Mouse (Mus musculus) CH12.LX (cell line): ENCODE measurements at regions not wholly inside any gene's neighbourhood (a gene's known extent, or its start where the extent isn't known, plus 50 kb on each side); places are given as distances from the start of the nearest gene placed in this dataset.

Experiments
- DNase-seq: peaks from one replicate; pipeline ENCODE4 v3.0.0-alpha.2; 2013; ENCODE audit errors: extremely low read depth
- H3K27ac ChIP-seq: 2 replicates; pipeline ENCODE4 v1.5.1; 2012; ENCODE audit warnings: low read depth, mild to moderate bottlenecking, control low read depth, moderate library complexity; ENCODE audit not compliant: insufficient read depth
- H3K27me3 ChIP-seq: replicated peaks from 2 replicates; pipeline ENCODE3; 2012; ENCODE audit warnings: inconsistent platforms
- H3K36me3 ChIP-seq, 2 experiments: replicated peaks in 1 of 2; 2 replicates each; pipeline versions ENCODE3 to v1.6.1; 2012; ENCODE audit warnings: inconsistent platforms in 1 of 2, low read length in 1 of 2, mild to moderate bottlenecking in 1 of 2, mixed read lengths in 1 of 2, moderate library complexity in 1 of 2; ENCODE audit not compliant: control insufficient read depth in 1 of 2, insufficient read depth in 1 of 2
- H3K4me1 ChIP-seq, 2 experiments: 2 replicates each; pipeline ENCODE4 v1.6.1; 2012; ENCODE audit warnings: inconsistent platforms in 1 of 2, moderate library complexity in 1 of 2; ENCODE audit not compliant: insufficient read depth in 2 of 2, control insufficient read depth in 1 of 2
- H3K4me2 ChIP-seq: 2 replicates; pipeline ENCODE4 v1.6.1; 2012; ENCODE audit warnings: low read depth, mild to moderate bottlenecking, control low read depth; ENCODE audit not compliant: poor library complexity, insufficient read depth, severe bottlenecking
- H3K4me3 ChIP-seq, 3 experiments: fragments of 150-350 bp in 1 of 3; sonication (generic) in 1 of 3; replicated peaks in 1 of 3; 2 replicates each; pipeline versions ENCODE3 to v1.5.1; 2011 to 2012; ENCODE audit warnings: low read depth in 2 of 3, low read length in 2 of 3, mild to moderate bottlenecking in 2 of 3, moderate library complexity in 2 of 3, control low read depth in 1 of 3, improper control_type of control experiment in 1 of 3, inconsistent platforms in 1 of 3, mixed read lengths in 1 of 3; ENCODE audit not compliant: poor library complexity in 1 of 3
- H3K79me2 ChIP-seq: replicated peaks from 2 replicates; pipeline ENCODE4 v1.6.1; 2012; ENCODE audit warnings: mild to moderate bottlenecking, moderate library complexity; ENCODE audit not compliant: control insufficient read depth, poor library complexity, insufficient read depth, severe bottlenecking; ENCODE audit errors: extremely low read depth
- H3K9ac ChIP-seq: 2 replicates; pipeline ENCODE4 v1.6.1; 2012; ENCODE audit warnings: low read depth, mild to moderate bottlenecking, control low read depth, moderate library complexity; ENCODE audit not compliant: insufficient read depth
- H3K9me3 ChIP-seq: replicated peaks from 2 replicates; pipeline ENCODE3; 2012; ENCODE audit warnings: low read length, inconsistent platforms, mixed read lengths
- CHD1 ChIP-seq: IDR thresholded peaks from 2 replicates; pipeline ENCODE4 v1.6.1; 2012; ENCODE audit warnings: low read depth, low read length, improper control_type of control experiment, inconsistent platforms
- CTCF ChIP-seq, 2 experiments: IDR thresholded peaks in 1 of 2; conservative IDR thresholded peaks in 1 of 2; 2 replicates each; pipeline ENCODE4 v1.5.1; 2011 to 2012; ENCODE audit warnings: low read depth in 2 of 2, low read length in 2 of 2, improper control_type of control experiment in 1 of 2, inconsistent platforms in 1 of 2, mild to moderate bottlenecking in 1 of 2, moderate library complexity in 1 of 2
- ELF1 ChIP-seq: IDR thresholded peaks from 2 replicates; pipeline ENCODE4 v1.6.1; 2014; ENCODE audit warnings: low read depth, mild to moderate bottlenecking, inconsistent platforms, low read length, improper control_type of control experiment
- ETS1 ChIP-seq: conservative IDR thresholded peaks from 2 replicates; pipeline ENCODE4 v1.6.1; 2012; ENCODE audit warnings: low read depth, mild to moderate bottlenecking, inconsistent platforms, low read length, improper control_type of control experiment, moderate library complexity
- IRF4 ChIP-seq: IDR thresholded peaks from 2 replicates; pipeline ENCODE4 v1.6.1; 2014; ENCODE audit warnings: low read depth, mild to moderate bottlenecking, inconsistent platforms, low read length, improper control_type of control experiment
- JUN ChIP-seq: IDR thresholded peaks from 2 replicates; pipeline ENCODE4 v1.6.1; 2011; ENCODE audit warnings: low read depth, mild to moderate bottlenecking, low read length, improper control_type of control experiment, moderate library complexity; ENCODE audit not compliant: insufficient read depth
- MYC ChIP-seq: IDR thresholded peaks from 2 replicates; pipeline ENCODE4 v1.6.1; 2011; ENCODE audit warnings: low read depth, mild to moderate bottlenecking, improper control_type of control experiment, low read length
- PAX5 ChIP-seq: IDR thresholded peaks from 2 replicates; pipeline ENCODE4 v1.6.1; 2012; ENCODE audit warnings: low read length, inconsistent platforms, mixed read lengths
- RCOR1 ChIP-seq: conservative IDR thresholded peaks from 2 replicates; pipeline ENCODE4 v1.6.1; 2012; ENCODE audit warnings: low read depth, mild to moderate bottlenecking, inconsistent platforms, low read length, improper control_type of control experiment
- UBTF ChIP-seq: IDR thresholded peaks from 2 replicates; pipeline ENCODE4 v1.6.1; 2012; ENCODE audit warnings: low read depth, mild to moderate bottlenecking, inconsistent platforms, low read length, improper control_type of control experiment, moderate library complexity
- ZKSCAN1 ChIP-seq: IDR thresholded peaks from 2 replicates; pipeline ENCODE4 v1.6.1; 2012; ENCODE audit warnings: low read depth, inconsistent platforms, low read length, improper control_type of control experiment, borderline replicate concordance
- ZMIZ1 ChIP-seq: IDR thresholded peaks from 2 replicates; pipeline ENCODE4 v1.6.1; 2012; ENCODE audit warnings: low read depth, mild to moderate bottlenecking, inconsistent platforms, low read length, improper control_type of control experiment
- dilution Hi-C: fragments of 300-500 bp; cut with MboI; formaldehyde crosslinking; loops from 2 replicates; pipeline ENCODE4 v1.14.3; 2020; ENCODE audit warnings: low sequenced_read_pairs; ENCODE audit not compliant: extremely low pct_unique_long_range_greater_than_20kb, extremely low pct_ligation_motif_present
- in situ Hi-C: fragments of 300-500 bp; cut with MboI; formaldehyde crosslinking; loops from 3 replicates; pipeline ENCODE4 v1.14.3; 2019; ENCODE audit warnings: low sequenced_read_pairs, low pct_ligation_motif_present, low pct_unique_long_range_greater_than_20kb, mixed read lengths

DNA sequence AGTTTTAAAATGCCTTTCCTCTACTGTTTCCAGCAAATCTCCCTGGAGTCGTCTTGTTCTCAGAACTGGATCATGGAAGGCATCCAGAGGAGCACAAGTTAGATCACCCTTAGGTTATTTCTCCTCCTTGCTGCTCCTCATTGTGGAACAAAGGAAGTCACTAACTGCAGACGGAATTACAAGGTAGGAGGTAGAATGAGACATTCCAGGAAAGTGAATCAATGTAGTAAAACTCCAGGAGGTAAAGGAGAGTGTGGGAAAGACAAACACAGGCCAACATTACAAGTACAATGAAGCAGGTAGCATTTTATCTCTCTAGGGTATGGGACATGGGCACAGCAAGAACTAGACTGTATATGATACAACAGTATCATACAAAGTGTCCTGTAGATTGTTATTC lies 375.7 kb upstream of the Ddi1 start:
- in situ Hi-C loops, result no loop called here
- TF ChIP-seq CHD1, result no peak
- TF ChIP-seq IRF4, result no peak
- TF ChIP-seq, all 38 proteins: peak for 0
- Histone ChIP-seq H3K36me3 (no peaks in the 10 kb centered on the region), H3K4me3 (no peak overlapping the region), H3K27me3 (no peaks in the 10 kb centered on the region), H3K4me1 (no peaks in the 10 kb centered on the region), H3K9ac (no peak overlapping the region), H3K27ac (no peak overlapping the region), H3K9me3 (no peaks in the 10 kb centered on the region), H3K4me2 (no peak overlapping the region), H3K79me2 (no peaks in the 10 kb centered on the region)
- DNase-seq, result no peak
- dilution Hi-C loops, result no loop called here

DNA sequence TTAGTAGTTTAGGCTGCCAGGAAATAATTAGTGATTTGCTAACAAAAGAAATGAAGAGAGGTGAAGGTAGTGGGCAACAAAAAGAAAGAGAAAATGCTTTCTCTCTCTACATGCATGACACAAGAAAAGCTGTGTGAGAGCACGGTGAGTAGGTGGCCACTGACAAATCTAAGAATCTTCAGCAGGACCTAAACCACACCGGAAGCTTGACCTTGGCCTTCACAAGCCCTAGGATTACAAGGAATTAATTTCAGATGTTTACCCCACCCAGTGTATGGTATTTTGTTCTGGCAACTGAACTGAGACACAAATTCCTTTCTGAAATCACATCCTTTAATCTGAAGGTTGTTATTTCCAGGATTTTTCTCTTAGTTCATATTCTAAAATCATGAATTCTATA lies 347.5 kb upstream of the Ddi1 start:
- H3K27me3 ChIP-seq, result no peaks in the 10 kb centered on the region
- H3K9ac ChIP-seq, result no peak overlapping the region
- no peak for TF ChIP-seq ELF1
- TF ChIP-seq RCOR1, result no peak
- no peak for TF ChIP-seq ZMIZ1
- TF ChIP-seq MYC, result no peak
- TF ChIP-seq PAX5, result no peak
- TF ChIP-seq, all 38 proteins: peak for 0
- Histone ChIP-seq H3K4me1 (no peaks in the 10 kb centered on the region), H3K4me2 (no peak overlapping the region), H3K9me3 (no peaks in the 10 kb centered on the region), H3K36me3 (no peaks in the 10 kb centered on the region), H3K27ac (no peak overlapping the region), H3K79me2 (no peaks in the 10 kb centered on the region), H3K4me3 (no peak overlapping the region)
- DNase-seq, result no peak
- dilution Hi-C loops, result no loop called here
- in situ Hi-C loops, result no loop called here

DNA sequence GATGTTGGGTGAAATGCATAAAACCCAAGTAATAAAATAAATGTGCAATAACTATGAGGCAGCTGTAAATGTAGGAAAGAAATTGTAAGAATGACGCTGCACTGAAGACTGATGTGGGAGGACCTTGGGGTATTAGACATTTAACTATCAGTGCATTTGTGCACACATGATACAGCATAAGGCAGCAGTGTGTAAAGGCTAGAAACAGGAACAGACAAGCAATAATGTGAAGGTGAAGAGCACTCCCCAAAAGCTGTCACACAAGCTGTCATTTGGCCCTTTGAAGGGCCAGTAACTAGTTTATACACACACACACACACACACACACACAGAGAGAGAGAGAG lies 339.6 kb upstream of the Ddi1 start:
- no peaks in the 10 kb centered on the region for H3K4me1 ChIP-seq
- no peak overlapping the region for H3K4me3 ChIP-seq
- in situ Hi-C loops (no loop called here), dilution Hi-C loops (no loop called here)
- H3K9me3 ChIP-seq, result no peaks in the 10 kb centered on the region
- no peak overlapping the region for H3K27ac ChIP-seq
- H3K27me3 ChIP-seq, result no peaks in the 10 kb centered on the region
- H3K4me2 ChIP-seq, result no peak overlapping the region
- no peak overlapping the region for H3K9ac ChIP-seq
- H3K36me3 ChIP-seq, result no peaks in the 10 kb centered on the region
- H3K79me2 ChIP-seq, result no peaks in the 10 kb centered on the region
- DNase-seq, result no peak
- TF ChIP-seq ZKSCAN1 (no peak), UBTF (no peak), JUN (no peak), ELF1 (no peak), ETS1 (no peak), CTCF (conservative IDR thresholded peaks at IDR 0.05 in 1 of 2, IDR thresholded peaks at IDR 0.05 in 1 of 2; ENCODE audit: low read depth in 2 of 2, low read length in 2 of 2) (no peak)
